Mouse (Mus musculus): Measurements from ENCODE around the gene Hdac1.

GRCm38 (mm10) chr4:129570028-129570427, 27.5 kb upstream of the Hdac1 start:
- no peak for TF ChIP-seq CTCF (IDR thresholded peaks at IDR 0.05; ENCODE audit: control insufficient read depth, insufficient read depth, insufficient replicate concordance, low read depth, low read length)
- no peak for TF ChIP-seq POLR2A (IDR thresholded peaks at IDR 0.05; ENCODE audit: control insufficient read depth, low read depth, low read length)
